Mouse (Mus musculus) embryo, embryonic 10.5 days (tissue): ENCODE measurements around the gene Eng.

Experiments
- DNase-seq: peaks from one replicate; pipeline ENCODE4 v3.0.0-alpha.2; 2015; ENCODE audit warnings: low spot score

The Eng gene

GRCm38 (mm10) chr2:32624111-32624748, 22.2 kb upstream of the Eng start:
- DNase-seq, result no peak

DNA sequence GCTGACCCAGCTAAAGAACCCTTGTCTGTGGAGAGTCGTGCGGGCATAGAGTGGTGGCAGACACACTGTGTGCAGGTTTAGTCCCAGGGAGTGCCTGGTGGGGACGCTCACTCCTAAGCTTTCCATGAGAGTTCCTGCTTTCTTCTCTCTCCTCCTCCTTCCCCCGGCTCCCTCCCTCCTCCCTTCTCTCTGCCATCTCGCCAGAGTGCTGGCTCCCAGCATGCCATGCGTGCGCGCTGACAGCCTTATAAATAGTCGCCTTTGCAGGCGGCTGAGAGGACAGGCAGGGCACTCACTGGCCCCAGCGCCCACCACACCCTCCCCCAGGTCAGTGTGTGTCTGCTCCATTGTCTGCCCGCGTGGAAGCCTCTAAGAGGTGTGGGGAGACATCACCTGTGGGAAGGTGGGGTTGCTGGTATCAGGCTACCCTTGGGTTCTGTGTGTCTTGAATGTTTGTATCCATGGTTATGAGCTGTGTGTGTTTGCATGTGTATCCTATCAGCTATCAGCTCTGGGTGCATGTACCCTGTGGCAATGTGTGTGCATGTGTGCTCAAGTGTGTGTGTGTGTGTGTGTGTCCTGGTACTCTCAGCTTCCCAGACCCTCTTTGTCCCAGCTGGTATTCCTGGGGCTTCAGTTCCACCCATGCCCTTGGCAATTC, 21.1 kb upstream of the Eng start:
- peak; percentile 85 for DNase-seq

- no peak for DNase-seq
Observed at GRCm38 (mm10) chr2:32625873-32626694, 20.3 kb upstream of the Eng start.

- DNase-seq, result no peak
Observed at GRCm38 (mm10) chr2:32627266-32628043, 18.9 kb upstream of the Eng start.

- DNase-seq, result no peak
Observed at GRCm38 (mm10) chr2:32628044-32628550, 18.3 kb upstream of the Eng start.

DNA sequence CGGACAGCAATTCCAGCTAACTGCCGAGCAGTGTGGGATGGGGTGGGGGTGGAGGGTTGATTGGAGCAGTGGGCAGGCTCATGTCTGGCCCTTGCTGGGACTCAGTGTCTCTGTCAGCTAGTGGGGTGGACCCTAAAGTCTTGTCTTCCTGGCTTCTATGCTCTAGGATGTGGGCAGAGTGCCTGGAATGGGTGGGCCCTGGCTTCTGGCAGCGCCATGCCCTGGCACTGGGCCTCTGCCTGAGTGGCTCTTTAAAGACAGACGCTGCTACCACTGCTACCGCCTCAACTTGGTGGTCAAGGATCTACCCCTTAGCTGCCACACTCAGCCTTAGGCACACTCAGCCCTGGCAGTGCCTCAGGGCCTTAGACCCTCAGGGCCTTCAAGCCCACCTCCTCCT, 17.7 kb upstream of the Eng start:
- DNase-seq, result no peak

DNA sequence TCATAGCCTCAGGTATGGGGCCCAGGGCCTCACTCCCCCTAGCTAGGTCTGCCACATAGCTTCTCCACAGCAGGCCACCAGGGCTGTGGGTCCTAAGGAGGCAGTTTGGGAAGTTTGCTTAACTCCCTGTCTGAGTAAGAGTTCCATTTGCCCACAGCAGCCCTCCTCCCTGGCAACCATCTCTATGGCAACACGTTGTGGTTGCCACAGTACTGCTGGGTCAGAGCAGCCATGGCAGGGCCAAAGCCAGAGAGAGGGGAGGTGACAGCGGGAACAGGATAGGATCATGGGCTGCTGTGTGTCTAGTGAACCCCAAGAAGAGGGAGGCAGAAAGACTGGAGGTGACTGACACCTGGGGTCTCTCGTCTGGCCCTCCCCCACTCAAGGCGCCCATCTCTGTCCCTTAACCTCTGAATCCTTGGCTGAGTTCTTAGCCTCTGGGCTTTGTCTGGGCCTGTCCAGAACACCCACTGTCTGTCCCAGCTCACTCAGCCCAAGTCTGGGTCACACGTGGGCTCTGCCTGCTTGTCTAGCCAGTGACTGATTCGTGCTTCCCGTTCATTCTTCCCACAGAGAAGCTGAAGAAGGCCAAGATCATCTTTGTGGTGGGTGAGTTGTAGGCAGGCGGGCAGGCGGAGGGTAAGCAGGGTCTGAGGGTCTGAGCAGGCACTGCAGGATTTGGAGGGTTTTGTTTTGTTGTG, 17.0 kb upstream of the Eng start:
- peak; percentile 88 for DNase-seq

DNA sequence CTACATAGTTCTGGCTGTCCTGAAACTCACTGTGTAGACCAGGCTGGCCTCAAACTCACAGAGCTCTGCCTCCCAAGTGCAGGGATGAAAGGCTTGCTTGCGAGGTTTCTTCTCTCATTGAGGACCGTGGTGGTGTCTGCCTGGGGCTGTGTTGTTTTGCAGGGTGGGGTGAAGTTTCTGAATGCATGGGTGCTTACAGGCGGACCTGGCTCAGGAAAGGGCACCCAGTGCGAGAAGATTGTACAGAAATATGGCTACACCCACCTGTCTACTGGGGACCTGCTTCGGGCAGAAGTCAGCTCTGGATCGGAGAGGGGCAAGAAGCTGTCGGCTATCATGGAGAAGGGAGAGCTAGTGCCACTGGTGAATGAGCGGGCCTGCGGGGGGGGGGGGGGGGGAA, 16.4 kb upstream of the Eng start:
- no peak for DNase-seq

DNA sequence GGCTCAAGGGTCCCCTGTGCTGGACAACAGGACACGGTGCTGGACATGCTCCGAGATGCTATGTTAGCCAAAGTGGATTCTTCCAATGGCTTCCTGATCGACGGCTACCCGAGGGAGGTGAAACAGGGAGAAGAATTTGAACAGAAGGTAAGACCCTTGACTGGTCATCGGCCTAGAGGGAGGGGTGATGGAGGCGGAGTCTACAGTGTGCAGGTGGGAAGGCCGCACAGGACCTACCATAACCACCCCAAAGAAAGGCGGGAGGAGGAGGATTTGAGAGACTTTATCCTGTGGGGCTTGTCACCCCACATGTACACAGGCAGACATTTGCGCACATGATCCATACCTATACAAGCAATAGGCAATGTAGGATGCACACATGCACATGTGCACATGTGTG, 15.3 kb upstream of the Eng start:
- DNase-seq, result no peak

- DNase-seq, result peak; percentile 93
Observed at GRCm38 (mm10) chr2:32631737-32632394, 14.5 kb upstream of the Eng start.

DNA sequence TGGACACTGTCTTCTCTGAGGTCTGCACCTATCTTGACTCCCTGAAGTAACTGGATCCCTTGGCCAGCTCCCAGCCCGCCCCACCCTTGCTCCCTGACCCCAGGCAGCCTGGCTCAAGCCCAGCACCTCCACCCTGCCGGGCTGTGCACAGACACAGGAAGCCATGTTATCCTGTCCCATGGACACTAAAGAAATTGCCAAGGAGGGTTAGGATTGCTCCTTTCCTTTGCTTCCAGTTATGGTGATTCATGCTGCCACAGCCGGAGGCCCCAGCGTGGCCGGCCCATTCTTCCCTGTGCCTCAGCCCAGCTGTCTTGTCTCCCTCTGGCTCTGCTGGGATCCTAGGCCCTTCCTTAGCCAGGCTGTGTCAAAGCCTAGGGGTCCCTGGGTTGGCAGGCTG, 12.7 kb upstream of the Eng start:
- no peak for DNase-seq

- no peak for DNase-seq
Observed at GRCm38 (mm10) chr2:32634277-32635105, 11.9 kb upstream of the Eng start.

DNA sequence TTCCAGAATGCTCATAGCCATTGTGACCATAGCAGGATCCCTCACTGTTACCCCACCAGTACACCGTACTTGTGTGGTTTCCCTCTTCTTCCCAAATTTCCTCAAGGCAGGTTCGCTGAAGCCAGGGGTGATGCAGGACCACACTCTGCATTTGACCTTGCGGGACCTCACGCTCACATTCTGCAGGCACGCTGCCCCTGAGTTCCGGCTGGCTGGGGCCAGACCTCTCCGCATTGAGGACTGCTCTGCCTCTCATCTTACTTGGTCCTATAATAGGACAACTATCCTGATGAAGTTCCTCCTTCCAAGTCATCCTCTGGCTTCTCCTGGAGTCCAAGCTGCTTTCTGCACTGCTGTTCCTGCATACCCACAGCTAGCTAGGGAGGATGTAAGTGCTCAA, 9.8 kb upstream of the Eng start:
- no peak for DNase-seq

DNA sequence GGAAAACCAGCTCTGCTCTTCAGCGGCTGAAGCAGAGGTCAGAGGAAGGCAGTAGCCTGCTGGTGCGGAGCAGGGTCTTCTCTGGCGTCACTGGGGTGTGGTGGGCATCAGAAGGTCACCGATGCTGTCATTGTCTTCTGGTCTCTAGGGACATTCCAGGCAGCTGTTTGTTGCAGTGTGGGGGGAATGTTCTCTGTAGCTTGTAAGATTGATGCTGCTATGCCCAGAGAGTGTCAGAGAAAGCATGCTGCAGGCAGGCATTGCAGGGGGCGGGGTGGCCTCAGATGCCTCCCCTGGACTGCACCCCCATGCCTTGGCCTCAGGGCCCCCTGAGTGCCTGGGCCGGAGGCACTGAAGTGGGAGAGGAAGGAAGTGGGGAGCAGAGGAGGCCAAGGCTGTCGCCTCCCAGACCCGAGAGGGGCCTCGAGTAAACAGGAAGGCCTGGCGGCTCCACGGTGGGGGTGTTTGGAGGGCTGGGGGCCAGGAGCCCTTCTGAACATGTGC, 8.6 kb upstream of the Eng start:
- DNase-seq, result peak; percentile 57

DNA sequence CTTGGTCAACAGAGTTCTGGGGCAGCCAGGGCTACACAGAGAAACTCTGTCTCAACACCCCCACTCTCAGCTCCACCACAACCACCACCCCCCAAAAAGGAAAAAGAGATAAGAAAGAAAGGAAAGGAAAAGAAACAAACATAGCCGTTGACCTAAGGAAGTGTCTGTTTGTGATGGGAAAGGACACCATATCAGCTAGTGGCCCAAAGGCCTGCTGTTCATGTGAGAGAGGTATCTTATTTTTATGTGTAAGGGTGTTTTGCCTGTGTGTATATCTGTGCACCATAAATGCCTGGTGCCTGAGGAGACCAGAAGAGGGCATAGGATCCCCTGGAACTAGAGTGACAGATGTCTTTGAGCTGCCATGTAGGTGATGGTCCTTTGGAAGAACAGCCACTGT, 6.8 kb upstream of the Eng start:
- DNase-seq, result no peak

GRCm38 (mm10) chr2:32640550-32641051, 5.8 kb upstream of the Eng start:
- no peak for DNase-seq

GRCm38 (mm10) chr2:32641810-32642209, 4.6 kb upstream of the Eng start:
- no peak for DNase-seq

DNA sequence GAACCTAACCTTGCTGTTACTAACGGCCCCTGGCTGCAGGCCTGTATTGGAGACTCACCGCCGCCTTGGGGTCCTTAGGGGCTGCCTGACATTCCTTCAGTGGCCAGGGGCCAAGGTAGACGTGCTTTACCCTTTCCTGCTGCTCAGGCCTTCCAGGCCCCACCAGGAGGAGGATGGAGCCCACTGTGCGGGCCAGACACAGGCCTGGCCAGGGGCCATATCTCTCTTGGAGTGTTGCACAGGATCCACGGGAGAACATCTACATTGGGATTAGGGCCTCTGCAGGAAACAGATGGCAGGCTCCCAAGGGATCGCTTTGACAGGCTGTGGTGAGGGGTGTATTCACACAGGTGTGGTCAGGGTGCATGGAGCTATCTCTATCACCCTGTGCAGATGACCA, 3.6 kb upstream of the Eng start:
- no peak for DNase-seq

DNA sequence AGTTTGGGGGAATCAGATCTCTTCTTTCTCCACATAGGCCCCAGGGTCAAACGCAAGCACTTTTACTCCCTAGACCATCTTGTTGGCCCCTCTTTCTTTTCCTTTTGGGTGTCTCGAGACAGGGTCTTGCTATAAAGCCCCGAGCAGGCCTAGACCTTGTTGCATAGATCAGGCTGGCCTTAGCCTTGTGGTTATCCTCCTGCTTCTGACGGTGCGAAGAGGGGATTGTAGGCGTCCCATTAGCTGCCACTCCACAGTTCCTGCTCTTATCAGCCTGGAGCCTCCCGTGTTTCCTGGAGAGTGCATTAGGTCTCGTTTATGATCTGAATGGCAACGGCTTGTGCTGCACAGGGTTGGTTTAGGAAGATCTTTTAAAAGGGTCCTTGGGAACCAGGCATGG, 2.3 kb upstream of the Eng start:
- no peak for DNase-seq
